ENCODE assay signal across 26 mouse cellular contexts in genomic region chr4:128371766-128372165, GRCm38 (mm10).
A peak's percentile ranks its signal among the peaks of the same experiment; 100 is the strongest.
DNase-seq lines count a peak whose midpoint lies in the region; ATAC-seq and TF ChIP-seq lines count a peak whose summit lies in the region.
"Had no signal": no experiment of that assay in that cellular context is flagged by ENCODE, and none has a peak within 500 bp of the region (broad histone marks: within the 10 kb centered on the region; RNA-seq: fewer than 3 reads in every experiment).

No protein-coding gene starts in this region.

- no peak overlapping the region for H3K4me2 ChIP-seq in hindbrain, postnatal 0 days (ENCODE audit: low read depth, low read length)
- no peak overlapping the region for H3K4me2 ChIP-seq in midbrain, postnatal 0 days (ENCODE audit: low read depth, low read length, poor library complexity, severe bottlenecking)
- no peak overlapping the region for H3K4me2 ChIP-seq in midbrain, embryonic 13.5 days (replicated peaks)
- H3K4me2 ChIP-seq: embryonic facial prominence, embryonic 13.5 days; forebrain, embryonic 12.5 days; forebrain, embryonic 15.5 days; heart, embryonic 13.5 days; hindbrain, embryonic 13.5 days had no signal

- no peaks in the 10 kb centered on the region; the same call in 1 of the 2 replicates for H3K4me1 ChIP-seq in hindbrain, postnatal 0 days (ENCODE audit: insufficient read depth, low read length)
- no peaks in the 10 kb centered on the region for H3K4me1 ChIP-seq in hindbrain, embryonic 10.5 days (replicated peaks)
- H3K4me1 ChIP-seq in midbrain, postnatal 0 days (ENCODE audit: insufficient read depth, low read length): no peaks in the 10 kb centered on the region
- H3K4me1 ChIP-seq in midbrain, embryonic 13.5 days (replicated peaks): no peaks in the 10 kb centered on the region
- H3K4me1 ChIP-seq: embryonic facial prominence, embryonic 10.5 days; embryonic facial prominence, embryonic 13.5 days; forebrain, embryonic 12.5 days; heart, embryonic 10.5 days; heart, embryonic 13.5 days; hindbrain, embryonic 13.5 days had no signal

- no peaks in the 10 kb centered on the region for H3K27me3 ChIP-seq in hindbrain, postnatal 0 days (ENCODE audit: insufficient read depth, low read length)
- no peaks in the 10 kb centered on the region for H3K27me3 ChIP-seq in hindbrain, embryonic 10.5 days (ENCODE audit: insufficient read depth, poor library complexity, severe bottlenecking)
- no peaks in the 10 kb centered on the region for H3K27me3 ChIP-seq in midbrain, postnatal 0 days (ENCODE audit: insufficient read depth, low read length)
- H3K27me3 ChIP-seq in midbrain, embryonic 13.5 days: no peaks in the 10 kb centered on the region
- H3K27me3 ChIP-seq: embryonic facial prominence, embryonic 13.5 days; forebrain, embryonic 12.5 days; forebrain, embryonic 15.5 days; hindbrain, embryonic 13.5 days; Patski had no signal

- no peak overlapping the region for H3K27ac ChIP-seq in hindbrain, postnatal 0 days
- no peak overlapping the region for H3K27ac ChIP-seq in hindbrain, embryonic 10.5 days
- no peak overlapping the region for H3K27ac ChIP-seq in midbrain, postnatal 0 days (ENCODE audit: low read depth, low read length)
- no peak overlapping the region for H3K27ac ChIP-seq in midbrain, embryonic 13.5 days
- H3K27ac ChIP-seq: embryonic facial prominence, embryonic 10.5 days; embryonic facial prominence, embryonic 13.5 days; forebrain, embryonic 12.5 days; forebrain, embryonic 15.5 days; heart, adult 2 months; heart, embryonic 10.5 days; heart, embryonic 13.5 days; hindbrain, embryonic 13.5 days had no signal

- no peak for TF ChIP-seq CTCF in hindbrain, postnatal 0 days (IDR thresholded peaks at IDR 0.05; ENCODE audit: low read depth)
- no peak for TF ChIP-seq CTCF in midbrain, postnatal 0 days (IDR thresholded peaks at IDR 0.05)

- no peaks in the 10 kb centered on the region for H3K9me3 ChIP-seq in hindbrain, postnatal 0 days (ENCODE audit: low read length)
- H3K9me3 ChIP-seq in hindbrain, embryonic 10.5 days: no peaks in the 10 kb centered on the region
- no peaks in the 10 kb centered on the region for H3K9me3 ChIP-seq in midbrain, postnatal 0 days (ENCODE audit: low read length)
- no peaks in the 10 kb centered on the region for H3K9me3 ChIP-seq in midbrain, embryonic 13.5 days
- H3K9me3 ChIP-seq: embryonic facial prominence, embryonic 10.5 days; embryonic facial prominence, embryonic 13.5 days; forebrain, embryonic 12.5 days; forebrain, embryonic 15.5 days; heart, embryonic 10.5 days; heart, embryonic 13.5 days; hindbrain, embryonic 13.5 days had no signal

- WGBS in hindbrain, postnatal 0 days: 46% methylated on average over 6 of the region's 6 CpGs
- 84% methylated on average over 6 of the region's 6 CpGs for WGBS in hindbrain, embryonic 10.5 days
- 66% methylated on average over 6 of the region's 6 CpGs for WGBS in midbrain, postnatal 0 days
- 74% methylated on average over 6 of the region's 6 CpGs for WGBS in midbrain, embryonic 13.5 days

- no peak for ATAC-seq in hindbrain, postnatal 0 days
- ATAC-seq in midbrain, postnatal 0 days (ENCODE audit: low FRiP score): no peak
- ATAC-seq in midbrain, embryonic 13.5 days: no peak
- ATAC-seq: forebrain, embryonic 15.5 days; Patski had no signal

- no peak overlapping the region for H3K4me3 ChIP-seq in hindbrain, postnatal 0 days (ENCODE audit: low read length)
- H3K4me3 ChIP-seq in hindbrain, embryonic 10.5 days: no peak overlapping the region
- H3K4me3 ChIP-seq in midbrain, postnatal 0 days (ENCODE audit: low read depth, low read length): no peak overlapping the region
- H3K4me3 ChIP-seq in midbrain, embryonic 13.5 days (replicated peaks): no peak overlapping the region
- H3K4me3 ChIP-seq: embryonic facial prominence, embryonic 10.5 days; embryonic facial prominence, embryonic 13.5 days; erythroblast, embryonic 14.5 days; forebrain, embryonic 12.5 days; forebrain, embryonic 15.5 days; heart, adult 2 months; heart, embryonic 10.5 days; heart, embryonic 13.5 days; hindbrain, embryonic 13.5 days had no signal

- peaks cover 30% of the 10 kb centered on the region for H3K36me3 ChIP-seq in hindbrain, postnatal 0 days (ENCODE audit: insufficient read depth, low read length)
- no peaks in the 10 kb centered on the region for H3K36me3 ChIP-seq in hindbrain, embryonic 10.5 days
- peaks cover 38% of the 10 kb centered on the region for H3K36me3 ChIP-seq in midbrain, postnatal 0 days (ENCODE audit: insufficient read depth, low read length)
- H3K36me3 ChIP-seq in midbrain, embryonic 13.5 days: peaks cover 34% of the 10 kb centered on the region
- H3K36me3 ChIP-seq: embryonic facial prominence, embryonic 10.5 days; embryonic facial prominence, embryonic 13.5 days; forebrain, embryonic 12.5 days; heart, embryonic 10.5 days; heart, embryonic 13.5 days had no signal

- DNase-seq in cerebellum, postnatal 10 days: peak; percentile 77 to 86
- DNase-seq in cerebellum, postnatal 4 days (ENCODE audit: low spot score in 2 of 2): no peak
- peak; percentile 46 for DNase-seq in hindbrain, postnatal 0 days (ENCODE audit: low spot score)
- no peak for DNase-seq in hindbrain, embryonic 10.5 days (ENCODE audit: low spot score)
- peak; percentile 46 for DNase-seq in midbrain, postnatal 0 days (ENCODE audit: low spot score)
- no peak for DNase-seq in layer of hippocampus, adult 9-11 months
- DNase-seq: adrenal gland, postnatal 10 days; adrenal gland, postnatal 36 days; cerebellum, adult 11-12 months; cerebellum, adult 8-10 months; cerebellum, postnatal 25 days; embryo, embryonic 11 days; gastrocnemius, postnatal 25 days; heart, adult 2 months; heart, postnatal 14 days; heart, postnatal 4 days had no signal

- no peak overlapping the region for H3K9ac ChIP-seq in hindbrain, postnatal 0 days (replicated peaks; ENCODE audit: low read length)
- no peak overlapping the region for H3K9ac ChIP-seq in midbrain, postnatal 0 days (replicated peaks; ENCODE audit: low read length, poor library complexity, severe bottlenecking)
- no peak overlapping the region for H3K9ac ChIP-seq in midbrain, embryonic 13.5 days (replicated peaks)
- H3K9ac ChIP-seq: embryonic facial prominence, embryonic 13.5 days; forebrain, embryonic 12.5 days; forebrain, embryonic 15.5 days; heart, embryonic 13.5 days; hindbrain, embryonic 13.5 days had no signal

Comparison
In these comparisons a context has a peak if more than half of its experiments do, and no peak if none do; other contexts are left out.
1. DNase-seq: peak in cerebellum, postnatal 10 days (2 of 2), hindbrain, postnatal 0 days (single experiment) and midbrain, postnatal 0 days (single experiment); none in cerebellum, postnatal 4 days (0 of 2), hindbrain, embryonic 10.5 days (single experiment) and layer of hippocampus, adult 9-11 months (single experiment).